Mouse (Mus musculus): ENCODE measurements around the gene Stat6.

DNA sequence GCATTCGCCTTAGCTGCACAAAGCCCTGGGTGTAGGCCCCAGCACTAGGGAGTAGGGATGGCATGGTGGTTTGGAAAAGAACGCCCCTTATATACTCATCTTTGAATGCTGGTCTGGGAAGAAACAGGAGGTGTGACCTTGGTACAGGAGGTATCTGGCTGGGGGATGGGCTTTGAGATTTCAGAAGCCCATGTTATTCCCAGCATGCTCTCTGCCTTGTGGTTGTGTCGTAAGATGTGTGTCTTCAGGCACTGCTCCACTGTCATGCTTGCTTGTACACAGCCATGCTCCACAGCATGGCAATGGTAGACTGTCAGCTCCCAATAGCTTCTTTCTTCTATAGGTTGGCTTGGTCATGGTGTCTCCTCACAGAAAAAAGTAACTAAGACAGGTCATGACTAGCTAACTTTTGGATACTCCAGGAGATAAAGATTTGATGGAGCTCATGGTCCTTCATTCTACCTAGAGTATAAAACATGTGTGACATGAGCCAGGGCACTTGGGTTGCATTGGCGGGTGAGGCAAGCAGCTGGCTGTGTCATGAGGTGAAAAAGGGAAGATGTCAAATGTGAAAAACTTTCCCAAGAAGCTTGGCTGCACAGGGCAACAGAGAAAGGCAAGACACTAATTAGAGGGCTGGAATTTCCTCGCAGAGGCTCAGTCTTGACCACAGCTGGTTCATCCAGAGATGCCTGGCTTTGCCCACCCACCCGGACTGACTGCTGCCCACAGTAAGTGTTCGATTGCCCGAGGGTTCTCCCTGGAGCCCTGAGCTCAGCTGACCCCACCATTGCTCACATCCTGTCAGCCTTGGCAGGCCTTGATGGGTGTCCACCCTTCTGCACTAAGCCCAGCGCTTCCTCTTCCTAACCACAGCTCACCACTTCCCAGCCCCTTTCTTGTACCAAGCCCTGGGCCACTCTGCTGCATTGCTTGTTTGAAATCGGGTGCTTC lies 11.2 kb upstream of the Stat6 start:
- TF ChIP-seq POLR2A (IDR thresholded peaks at IDR 0.05; ENCODE audit: borderline replicate concordance, insufficient read depth, low read length) (no peak), CTCF (IDR thresholded peaks at IDR 0.05; ENCODE audit: borderline replicate concordance, insufficient read depth, low read depth, low read length) (no peak)
